Mouse (Mus musculus) thymus, adult 2 months (tissue): ENCODE measurements around the gene Aip.

Experiments
- CTCF ChIP-seq: fragments of 200-500 bp; IDR thresholded peaks from 2 replicates; pipeline ENCODE4 v1.5.1; 2012; ENCODE audit warnings: mild to moderate bottlenecking, control low read depth, low read length, moderate library complexity, borderline replicate concordance; ENCODE audit not compliant: control insufficient read depth, poor library complexity, insufficient read depth; ENCODE audit errors: extremely low read depth
- POLR2A ChIP-seq: fragments of 200-500 bp; IDR thresholded peaks from 2 replicates; pipeline ENCODE4 v1.6.1; 2012; ENCODE audit warnings: mild to moderate bottlenecking, low read length, control low read depth, moderate library complexity; ENCODE audit not compliant: control insufficient read depth, poor library complexity, insufficient read depth; ENCODE audit errors: extremely low read depth

GRCm38 (mm10) chr19:4083316-4083715 is 42.3 kb downstream of the Aip start:
- no peak for TF ChIP-seq CTCF
- no peak for TF ChIP-seq POLR2A
